Mouse (Mus musculus): ENCODE data around the gene Slc38a7. TPM values are rescaled to one million over a fixed set of nuclear protein-coding genes. Genes with fewer than 3 reads are reported as not detected.

The Slc38a7 gene
- total RNA-seq, 2 experiments from 2014 or later = 6.2 to 10.0 TPM

GRCm38 (mm10) chr8:95854174-95854573, 835 bp upstream of the Slc38a7 start:
- no peak for ATAC-seq (replicated peaks; ENCODE audit: low FRiP score, low TSS enrichment, poor library complexity, severe bottlenecking)

- ATAC-seq (replicated peaks; ENCODE audit: low FRiP score, low TSS enrichment, poor library complexity, severe bottlenecking) = peak; percentile 29; the same call in 1 of the 2 replicates
Observed at GRCm38 (mm10) chr8:95852290-95852689, 1.0 kb downstream of the Slc38a7 start.

GRCm38 (mm10) chr8:95850326-95850725, 3.0 kb downstream of the Slc38a7 start:
- ATAC-seq (replicated peaks; ENCODE audit: low FRiP score, low TSS enrichment, poor library complexity, severe bottlenecking) = no peak

- ATAC-seq (replicated peaks; ENCODE audit: low FRiP score, low TSS enrichment, poor library complexity, severe bottlenecking) = no peak
Observed at GRCm38 (mm10) chr8:95848734-95849464, 4.4 kb downstream of the Slc38a7 start.

- ATAC-seq (replicated peaks; ENCODE audit: low FRiP score, low TSS enrichment, poor library complexity, severe bottlenecking) = peak; percentile 89
Observed at GRCm38 (mm10) chr8:95848061-95848551, 5.2 kb downstream of the Slc38a7 start.

- ATAC-seq (replicated peaks; ENCODE audit: low FRiP score, low TSS enrichment, poor library complexity, severe bottlenecking) = no peak
Observed at GRCm38 (mm10) chr8:95845026-95845425, 8.3 kb downstream of the Slc38a7 start.

GRCm38 (mm10) chr8:95843968-95844367, 9.4 kb downstream of the Slc38a7 start:
- ATAC-seq (replicated peaks; ENCODE audit: low FRiP score, low TSS enrichment, poor library complexity, severe bottlenecking) = no peak

GRCm38 (mm10) chr8:95841436-95841835, 11.9 kb downstream of the Slc38a7 start:
- no peak for ATAC-seq (replicated peaks; ENCODE audit: low FRiP score, low TSS enrichment, poor library complexity, severe bottlenecking)

GRCm38 (mm10) chr8:95839289-95839688, 14.1 kb downstream of the Slc38a7 start:
- ATAC-seq (replicated peaks; ENCODE audit: low FRiP score, low TSS enrichment, poor library complexity, severe bottlenecking) = no peak

- no peak for ATAC-seq (replicated peaks; ENCODE audit: low FRiP score, low TSS enrichment, poor library complexity, severe bottlenecking)
Observed at GRCm38 (mm10) chr8:95837266-95837665, 16.1 kb downstream of the Slc38a7 start.

GRCm38 (mm10) chr8:95835891-95836290, 17.4 kb downstream of the Slc38a7 start:
- ATAC-seq (replicated peaks; ENCODE audit: low FRiP score, low TSS enrichment, poor library complexity, severe bottlenecking) = no peak

- peak; percentile 55 for ATAC-seq (replicated peaks; ENCODE audit: low FRiP score, low TSS enrichment, poor library complexity, severe bottlenecking)
Observed at GRCm38 (mm10) chr8:95833435-95833984, 19.8 kb downstream of the Slc38a7 start.

- peak; percentile 81 for ATAC-seq (replicated peaks; ENCODE audit: low FRiP score, low TSS enrichment, poor library complexity, severe bottlenecking)
Observed at GRCm38 (mm10) chr8:95832603-95833434, 20.5 kb downstream of the Slc38a7 start.

GRCm38 (mm10) chr8:95830144-95830543, 23.2 kb downstream of the Slc38a7 start:
- ATAC-seq (replicated peaks; ENCODE audit: low FRiP score, low TSS enrichment, poor library complexity, severe bottlenecking) = no peak

- ATAC-seq (replicated peaks; ENCODE audit: low FRiP score, low TSS enrichment, poor library complexity, severe bottlenecking) = peak; percentile 80
Observed at GRCm38 (mm10) chr8:95825162-95825561, 28.2 kb downstream of the Slc38a7 start, which contains the start of gene Sap18b. TSS of gene Sap18b (plus strand) at chr8:95825346.

- ATAC-seq (replicated peaks; ENCODE audit: low FRiP score, low TSS enrichment, poor library complexity, severe bottlenecking) = no peak
Observed at GRCm38 (mm10) chr8:95822699-95823098, 30.6 kb downstream of the Slc38a7 start.

GRCm38 (mm10) chr8:95822096-95822495, 31.2 kb downstream of the Slc38a7 start:
- no peak for ATAC-seq (replicated peaks; ENCODE audit: low FRiP score, low TSS enrichment, poor library complexity, severe bottlenecking)

GRCm38 (mm10) chr8:95821266-95821665, 32.1 kb downstream of the Slc38a7 start:
- no peak for ATAC-seq (replicated peaks; ENCODE audit: low FRiP score, low TSS enrichment, poor library complexity, severe bottlenecking)

GRCm38 (mm10) chr8:95818211-95818610, 35.1 kb downstream of the Slc38a7 start:
- no peak for ATAC-seq (replicated peaks; ENCODE audit: low FRiP score, low TSS enrichment, poor library complexity, severe bottlenecking)

- ATAC-seq (replicated peaks; ENCODE audit: low FRiP score, low TSS enrichment, poor library complexity, severe bottlenecking) = 0 out of 2 replicates have a peak, but pooled peaks have one; percentile 37
Observed at GRCm38 (mm10) chr8:95817597-95817996, 35.7 kb downstream of the Slc38a7 start.
